Mouse (Mus musculus) neural tube, embryonic 10.5 days (tissue): ENCODE results near the gene Gm20696.

Experiments
- DNase-seq: peaks from one replicate; pipeline ENCODE4 v3.0.0-alpha.2; 2017; ENCODE audit warnings: low spot score; ENCODE audit errors: extremely low spot score

Gm20696 gene

DNA sequence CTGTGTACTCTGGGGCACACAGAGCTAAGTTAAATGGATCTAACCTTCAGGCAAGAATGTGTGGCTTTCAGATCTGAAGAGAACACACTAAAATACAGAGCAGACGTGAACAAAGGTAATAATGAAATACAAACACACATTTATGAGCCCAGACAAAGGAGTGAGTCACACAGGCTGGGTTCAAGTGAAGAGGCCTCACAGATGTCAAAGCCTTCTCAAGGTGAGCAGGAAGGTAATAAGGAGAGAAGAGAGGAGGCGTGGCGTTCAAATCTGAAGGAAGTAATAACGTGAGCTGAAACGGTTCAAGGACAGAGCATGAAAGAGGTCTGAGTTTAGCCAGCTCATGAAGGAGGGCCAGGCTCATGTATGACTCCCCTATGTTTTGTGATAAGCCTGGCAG, 445.4 kb downstream of the Gm20696 start:
- no peak for DNase-seq

DNA sequence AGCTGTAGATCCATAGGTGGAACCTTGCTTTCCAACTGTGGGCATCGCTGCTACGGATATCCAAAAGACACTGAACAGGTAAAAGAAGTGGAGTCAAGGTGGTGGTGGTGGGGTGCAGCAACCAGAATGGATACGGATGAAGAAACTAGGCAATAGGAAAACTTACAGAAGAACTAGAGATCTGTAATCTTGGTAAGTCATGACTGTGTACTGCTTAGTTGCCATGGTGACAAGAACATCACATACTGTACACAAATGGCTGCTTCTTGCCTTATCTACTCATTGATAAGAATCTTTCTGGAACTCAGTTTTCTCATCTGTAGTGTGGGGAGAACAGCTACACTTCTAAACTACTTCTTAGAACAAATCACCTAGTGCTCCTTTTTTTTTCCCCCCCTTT, 446.1 kb downstream of the Gm20696 start:
- no peak for DNase-seq

DNA sequence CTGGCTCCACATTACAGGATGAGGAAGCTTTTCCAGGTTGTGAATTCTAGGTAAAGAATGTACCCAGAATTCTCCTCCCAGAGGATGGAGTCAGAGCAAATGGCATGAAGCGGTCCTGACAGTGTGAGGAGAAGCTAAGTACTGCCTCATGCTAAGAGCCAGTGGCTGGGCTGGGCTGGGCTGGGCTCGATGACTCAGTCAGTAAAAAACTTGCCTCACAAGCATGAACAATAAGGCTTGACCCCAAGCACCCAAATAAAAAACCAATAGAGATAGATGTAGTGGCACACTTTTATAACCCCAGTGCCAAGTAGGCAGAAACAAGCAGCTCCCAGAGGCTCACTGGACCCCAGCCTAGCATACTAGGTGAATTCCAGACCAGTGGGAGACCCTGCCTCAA, 448.8 kb downstream of the Gm20696 start:
- DNase-seq: no peak

DNA sequence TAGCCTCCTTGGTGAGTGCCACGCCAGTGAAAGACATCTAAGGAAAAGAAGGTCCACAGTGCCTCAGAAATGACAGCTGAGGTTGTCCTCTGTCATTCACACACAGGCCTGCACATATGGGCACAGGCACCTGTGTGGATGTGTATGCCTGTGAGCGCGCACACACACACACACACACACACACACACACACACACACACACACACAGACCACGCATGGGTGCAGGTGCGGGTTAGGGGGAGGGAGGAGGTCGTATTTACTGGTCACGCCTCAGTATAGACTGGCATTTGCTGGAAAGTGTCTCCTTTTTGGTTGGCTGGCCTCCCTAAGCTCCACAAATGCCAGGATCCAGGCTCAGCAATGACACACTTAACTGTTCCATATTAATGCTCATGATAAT, 449.4 kb downstream of the Gm20696 start:
- DNase-seq: no peak

DNA sequence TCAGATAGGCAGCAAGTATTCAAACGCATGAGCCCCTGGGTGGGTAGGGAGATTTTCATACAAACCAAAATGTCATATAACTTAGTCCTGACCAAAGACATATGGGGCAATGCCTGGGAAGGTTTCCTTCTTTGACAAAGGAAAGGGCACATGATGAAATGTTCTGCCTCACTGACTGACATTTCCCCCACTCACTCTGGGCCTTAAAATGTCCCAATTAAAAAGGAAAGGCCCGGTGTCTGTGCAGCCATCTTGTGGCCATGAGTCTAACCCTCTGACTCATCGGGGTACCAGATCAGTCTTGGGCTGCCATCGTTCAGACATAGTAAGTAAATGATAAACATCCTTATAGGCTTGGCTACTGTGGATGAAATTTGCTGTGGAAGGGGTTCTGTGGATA, 454.1 kb downstream of the Gm20696 start:
- DNase-seq: no peak

DNA sequence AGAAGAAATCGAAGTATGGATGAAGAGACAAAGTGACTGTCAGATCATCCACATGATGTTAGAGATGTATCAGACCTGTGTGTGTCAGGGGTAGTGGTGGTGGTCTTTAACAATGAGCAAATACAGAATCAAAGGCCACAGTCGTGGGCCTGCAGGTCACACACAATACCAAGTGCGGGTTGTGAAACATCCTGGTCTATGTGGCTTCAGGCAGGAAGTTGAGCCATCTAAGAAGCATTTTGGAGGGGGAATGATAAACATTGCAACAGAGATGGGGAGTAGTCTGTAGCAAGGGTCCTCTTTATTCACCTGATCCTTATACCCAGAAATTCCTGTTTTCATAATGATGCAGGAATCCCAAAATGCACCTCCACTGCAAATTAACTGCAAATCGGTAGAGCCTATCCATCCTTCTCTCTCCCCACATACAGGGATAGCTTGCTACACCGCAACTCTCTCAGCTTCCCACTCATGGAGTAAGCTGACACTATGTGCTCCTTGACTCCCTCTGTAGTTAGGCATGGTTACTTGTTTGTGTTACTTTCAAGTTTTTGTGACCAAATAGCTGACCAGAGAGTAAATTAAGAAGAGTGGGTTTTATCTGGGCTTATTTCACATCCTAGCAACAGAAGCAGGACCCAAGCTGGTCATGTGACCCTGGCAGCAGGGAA, 454.8 kb downstream of the Gm20696 start:
- no peak for DNase-seq

DNA sequence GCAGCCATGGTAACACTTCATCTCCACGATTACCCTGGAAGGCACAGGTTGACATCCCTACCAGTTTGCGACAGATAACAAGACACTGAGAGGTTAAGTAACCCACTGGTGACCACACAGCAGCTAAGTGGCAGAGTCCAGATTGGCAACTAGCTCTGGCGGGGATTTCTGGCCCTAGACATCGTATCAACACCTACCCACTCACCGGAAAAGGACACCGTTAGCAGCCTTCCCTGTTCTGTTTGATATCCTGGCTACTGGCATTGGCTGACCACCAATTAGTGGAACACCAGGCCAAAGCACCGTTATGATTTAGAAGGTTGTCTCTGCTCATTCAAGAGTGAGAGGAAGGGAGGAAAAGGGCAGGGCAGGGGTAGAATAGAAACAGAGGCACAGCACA, 456.4 kb downstream of the Gm20696 start:
- DNase-seq: no peak
